Mouse (Mus musculus): ENCODE data around the gene Minos1. TPM values are rescaled to one million over a fixed set of nuclear protein-coding genes. Genes with fewer than 3 reads are reported as not detected.

Minos1 gene
- polyA plus RNA-seq, 1 experiment from 2014 or later: 658 TPM

- H3K9ac ChIP-seq (ENCODE audit: low read depth, low read length): no peak overlapping the region
- no peaks in the 10 kb centered on the region for H3K9me3 ChIP-seq (ENCODE audit: control insufficient read depth, low read length)
- ATAC-seq: no peak
- no peaks in the 10 kb centered on the region for H3K36me3 ChIP-seq (ENCODE audit: control insufficient read depth, insufficient read depth, low read length)
- peaks cover 62% of the 10 kb centered on the region for H3K4me1 ChIP-seq (ENCODE audit: control insufficient read depth, insufficient read depth, low read length)
- no peak overlapping the region for H3K4me2 ChIP-seq (ENCODE audit: low read depth, low read length)
- H3K27me3 ChIP-seq (replicated peaks; ENCODE audit: control insufficient read depth, insufficient read depth, low read length): no peaks in the 10 kb centered on the region
- no peak overlapping the region for H3K4me3 ChIP-seq (ENCODE audit: low read length)
- WGBS: 85% methylated on average over 5 of the region's 5 CpGs
- H3K27ac ChIP-seq (ENCODE audit: low read length): no peak overlapping the region
Observed at GRCm38 (mm10) chr4:139115721-139116120, 15.2 kb downstream of the Minos1 start.

GRCm38 (mm10) chr4:139112482-139112881 lies 18.4 kb downstream of the Minos1 start:
- H3K9ac ChIP-seq (ENCODE audit: low read depth, low read length): no peak overlapping the region
- no peak overlapping the region for H3K4me3 ChIP-seq (ENCODE audit: low read length)
- H3K36me3 ChIP-seq (ENCODE audit: control insufficient read depth, insufficient read depth, low read length): no peaks in the 10 kb centered on the region
- 64% methylated on average over 3 of the region's 3 CpGs for WGBS
- no peaks in the 10 kb centered on the region for H3K9me3 ChIP-seq (ENCODE audit: control insufficient read depth, low read length)
- H3K4me2 ChIP-seq (ENCODE audit: low read depth, low read length): no peak overlapping the region
- H3K27ac ChIP-seq (ENCODE audit: low read length): peak overlapping the region; percentile 52; the same call in 1 of the 2 replicates
- H3K27me3 ChIP-seq (replicated peaks; ENCODE audit: control insufficient read depth, insufficient read depth, low read length): no peaks in the 10 kb centered on the region
- H3K4me1 ChIP-seq (ENCODE audit: control insufficient read depth, insufficient read depth, low read length): peaks cover 45% of the 10 kb centered on the region
- ATAC-seq: peak; percentile 52; the same call in 1 of the 2 replicates

GRCm38 (mm10) chr4:139111421-139111820 lies 19.5 kb downstream of the Minos1 start:
- Histone ChIP-seq H3K9ac (ENCODE audit: low read depth, low read length) (no peak overlapping the region), H3K4me2 (ENCODE audit: low read depth, low read length) (peak overlapping the region; percentile 5), H3K36me3 (ENCODE audit: control insufficient read depth, insufficient read depth, low read length) (no peaks in the 10 kb centered on the region), H3K27ac (ENCODE audit: low read length) (peak overlapping the region; percentile 62), H3K4me1 (ENCODE audit: control insufficient read depth, insufficient read depth, low read length) (peaks cover 36% of the 10 kb centered on the region), H3K4me3 (ENCODE audit: low read length) (no peak overlapping the region), H3K27me3 (replicated peaks; ENCODE audit: control insufficient read depth, insufficient read depth, low read length) (no peaks in the 10 kb centered on the region), H3K9me3 (ENCODE audit: control insufficient read depth, low read length) (no peaks in the 10 kb centered on the region)
- WGBS: 23% methylated on average over 3 of the region's 3 CpGs
- ATAC-seq: peak; percentile 48; the same call in 1 of the 2 replicates

GRCm38 (mm10) chr4:139110858-139111257 lies 20.1 kb downstream of the Minos1 start:
- no peaks in the 10 kb centered on the region for H3K36me3 ChIP-seq (ENCODE audit: control insufficient read depth, insufficient read depth, low read length)
- ATAC-seq: no peak
- WGBS: 54% methylated on average over 3 of the region's 3 CpGs
- no peak overlapping the region for H3K9ac ChIP-seq (ENCODE audit: low read depth, low read length)
- H3K9me3 ChIP-seq (ENCODE audit: control insufficient read depth, low read length): no peaks in the 10 kb centered on the region
- no peak overlapping the region for H3K4me3 ChIP-seq (ENCODE audit: low read length)
- H3K4me1 ChIP-seq (ENCODE audit: control insufficient read depth, insufficient read depth, low read length): peaks cover 32% of the 10 kb centered on the region
- peak overlapping the region; percentile 62 for H3K27ac ChIP-seq (ENCODE audit: low read length)
- peak overlapping the region; percentile 4; the same call in 1 of the 2 replicates for H3K4me2 ChIP-seq (ENCODE audit: low read depth, low read length)
- H3K27me3 ChIP-seq (replicated peaks; ENCODE audit: control insufficient read depth, insufficient read depth, low read length): no peaks in the 10 kb centered on the region

GRCm38 (mm10) chr4:139105453-139105852 lies 25.5 kb downstream of the Minos1 start:
- Histone ChIP-seq H3K27ac (ENCODE audit: low read length) (no peak overlapping the region), H3K9ac (ENCODE audit: low read depth, low read length) (no peak overlapping the region), H3K27me3 (replicated peaks; ENCODE audit: control insufficient read depth, insufficient read depth, low read length) (no peaks in the 10 kb centered on the region), H3K9me3 (ENCODE audit: control insufficient read depth, low read length) (no peaks in the 10 kb centered on the region), H3K4me1 (ENCODE audit: control insufficient read depth, insufficient read depth, low read length) (peaks cover under 1% of the 10 kb centered on the region), H3K4me3 (ENCODE audit: low read length) (no peak overlapping the region), H3K4me2 (ENCODE audit: low read depth, low read length) (no peak overlapping the region), H3K36me3 (ENCODE audit: control insufficient read depth, insufficient read depth, low read length) (peaks cover 9% of the 10 kb centered on the region)
- WGBS: 98% methylated on average over 1 of the region's 1 CpGs
- ATAC-seq: no peak

- Histone ChIP-seq H3K4me2 (ENCODE audit: low read depth, low read length) (no peak overlapping the region), H3K9me3 (ENCODE audit: control insufficient read depth, low read length) (no peaks in the 10 kb centered on the region), H3K27me3 (replicated peaks; ENCODE audit: control insufficient read depth, insufficient read depth, low read length) (no peaks in the 10 kb centered on the region), H3K36me3 (ENCODE audit: control insufficient read depth, insufficient read depth, low read length) (peaks cover 9% of the 10 kb centered on the region), H3K9ac (ENCODE audit: low read depth, low read length) (no peak overlapping the region), H3K4me1 (ENCODE audit: control insufficient read depth, insufficient read depth, low read length) (no peaks in the 10 kb centered on the region), H3K4me3 (ENCODE audit: low read length) (no peak overlapping the region), H3K27ac (ENCODE audit: low read length) (no peak overlapping the region)
- no peak for ATAC-seq
- WGBS: 75% methylated on average over 6 of the region's 6 CpGs
Observed at GRCm38 (mm10) chr4:139101546-139101945, 29.4 kb downstream of the Minos1 start.

GRCm38 (mm10) chr4:139100326-139100725 lies 30.6 kb downstream of the Minos1 start:
- H3K9me3 ChIP-seq (ENCODE audit: control insufficient read depth, low read length): no peaks in the 10 kb centered on the region
- no peak for ATAC-seq
- H3K36me3 ChIP-seq (ENCODE audit: control insufficient read depth, insufficient read depth, low read length): peaks cover 9% of the 10 kb centered on the region
- no peak overlapping the region for H3K27ac ChIP-seq (ENCODE audit: low read length)
- no peak overlapping the region for H3K4me2 ChIP-seq (ENCODE audit: low read depth, low read length)
- WGBS: 89% methylated on average over 8 of the region's 8 CpGs
- no peak overlapping the region for H3K9ac ChIP-seq (ENCODE audit: low read depth, low read length)
- no peak overlapping the region for H3K4me3 ChIP-seq (ENCODE audit: low read length)
- no peaks in the 10 kb centered on the region for H3K4me1 ChIP-seq (ENCODE audit: control insufficient read depth, insufficient read depth, low read length)
- H3K27me3 ChIP-seq (replicated peaks; ENCODE audit: control insufficient read depth, insufficient read depth, low read length): no peaks in the 10 kb centered on the region

GRCm38 (mm10) chr4:139096201-139096600 lies 34.7 kb downstream of the Minos1 start:
- 41% methylated on average over 5 of the region's 5 CpGs for WGBS
- no peak overlapping the region for H3K4me3 ChIP-seq (ENCODE audit: low read length)
- ATAC-seq: peak; percentile 50; the same call in 1 of the 2 replicates
- no peak overlapping the region for H3K27ac ChIP-seq (ENCODE audit: low read length)
- no peaks in the 10 kb centered on the region for H3K36me3 ChIP-seq (ENCODE audit: control insufficient read depth, insufficient read depth, low read length)
- H3K9me3 ChIP-seq (ENCODE audit: control insufficient read depth, low read length): no peaks in the 10 kb centered on the region; the same call in 1 of the 2 replicates
- H3K27me3 ChIP-seq (replicated peaks; ENCODE audit: control insufficient read depth, insufficient read depth, low read length): no peaks in the 10 kb centered on the region
- no peak overlapping the region for H3K9ac ChIP-seq (ENCODE audit: low read depth, low read length)
- no peak overlapping the region for H3K4me2 ChIP-seq (ENCODE audit: low read depth, low read length)
- peaks cover 17% of the 10 kb centered on the region for H3K4me1 ChIP-seq (ENCODE audit: control insufficient read depth, insufficient read depth, low read length)

GRCm38 (mm10) chr4:139095406-139095805 lies 35.5 kb downstream of the Minos1 start:
- 29% methylated on average over 1 of the region's 1 CpGs for WGBS

GRCm38 (mm10) chr4:139093196-139093530 lies 37.8 kb downstream of the Minos1 start:
- H3K4me2 ChIP-seq (ENCODE audit: low read depth, low read length): peak overlapping the region; percentile 97
- 27% methylated on average over 13 of the region's 13 CpGs for WGBS
- H3K9me3 ChIP-seq (ENCODE audit: control insufficient read depth, low read length): no peaks in the 10 kb centered on the region; the same call in 1 of the 2 replicates
- peak overlapping the region; percentile 82 for H3K9ac ChIP-seq (ENCODE audit: low read depth, low read length)
- no peak overlapping the region for H3K27ac ChIP-seq (ENCODE audit: low read length)
- H3K4me1 ChIP-seq (ENCODE audit: control insufficient read depth, insufficient read depth, low read length): peaks cover 40% of the 10 kb centered on the region
- H3K36me3 ChIP-seq (ENCODE audit: control insufficient read depth, insufficient read depth, low read length): no peaks in the 10 kb centered on the region
- H3K27me3 ChIP-seq (replicated peaks; ENCODE audit: control insufficient read depth, insufficient read depth, low read length): no peaks in the 10 kb centered on the region
- H3K4me3 ChIP-seq (ENCODE audit: low read length): peak overlapping the region; percentile 73
- ATAC-seq: no peak

More at GRCm38 (mm10) chr4:139095406-139095805, 35.5 kb downstream of the Minos1 start:
- Histone ChIP-seq H3K4me2 (ENCODE audit: low read depth, low read length) (no peak overlapping the region), H3K9me3 (ENCODE audit: control insufficient read depth, low read length) (no peaks in the 10 kb centered on the region; the same call in 1 of the 2 replicates), H3K9ac (ENCODE audit: low read depth, low read length) (no peak overlapping the region), H3K4me3 (ENCODE audit: low read length) (no peak overlapping the region), H3K4me1 (ENCODE audit: control insufficient read depth, insufficient read depth, low read length) (peaks cover 25% of the 10 kb centered on the region), H3K27me3 (replicated peaks; ENCODE audit: control insufficient read depth, insufficient read depth, low read length) (no peaks in the 10 kb centered on the region), H3K36me3 (ENCODE audit: control insufficient read depth, insufficient read depth, low read length) (no peaks in the 10 kb centered on the region), H3K27ac (ENCODE audit: low read length) (peak overlapping the region; percentile 33; the same call in 1 of the 2 replicates)
- ATAC-seq: no peak

Measured in intestine, embryonic 16.5 days (tissue).